Mouse (Mus musculus) hindbrain, postnatal 0 days (tissue): ENCODE results near the gene Sema3a. TPM values are rescaled to one million over a fixed set of nuclear protein-coding genes. Genes with fewer than 3 reads are reported as not detected.

Experiments used
- ATAC-seq: fragments of 200-750 bp; cut with Nextera tagmentation; 2 replicates; pipeline ENCODE4 v1.8.0; 2017; ENCODE audit warnings: mild to moderate bottlenecking, moderate TSS enrichment, moderate library complexity
- DNase-seq: peaks from one replicate; pipeline ENCODE4 v3.0.0-alpha.2; 2015; ENCODE audit warnings: low spot score
- H3K27ac ChIP-seq: fragments of 300-500 bp; sonication (generic); 2 replicates; pipeline ENCODE4 v1.5.1; 2014; ENCODE audit warnings: mild to moderate bottlenecking
- H3K27me3 ChIP-seq: fragments of 300-500 bp; sonication (generic); 2 replicates; pipeline ENCODE4 v1.6.1; 2014; ENCODE audit warnings: low read length, mixed read lengths; ENCODE audit not compliant: insufficient read depth
- H3K36me3 ChIP-seq: fragments of 300-500 bp; sonication (generic); 2 replicates; pipeline ENCODE4 v1.6.1; 2014; ENCODE audit warnings: low read length, mixed read lengths; ENCODE audit not compliant: insufficient read depth
- H3K4me1 ChIP-seq: fragments of 300-500 bp; sonication (generic); 2 replicates; pipeline ENCODE4 v1.6.1; 2014; ENCODE audit warnings: antibody characterized with exemption, low read length, mixed read lengths; ENCODE audit not compliant: insufficient read depth
- H3K4me2 ChIP-seq: fragments of 300-500 bp; sonication (generic); 2 replicates; pipeline ENCODE4 v1.6.1; 2014; ENCODE audit warnings: low read depth, mild to moderate bottlenecking, low read length, moderate library complexity, mixed read lengths
- H3K4me3 ChIP-seq: fragments of 300-500 bp; sonication (generic); 2 replicates; pipeline ENCODE4 v1.5.1; 2014; ENCODE audit warnings: low read length
- H3K9ac ChIP-seq: fragments of 300-500 bp; sonication (generic); replicated peaks from 2 replicates; pipeline ENCODE4 v1.6.1; 2014; ENCODE audit warnings: mild to moderate bottlenecking, low read length, moderate library complexity, mixed read lengths
- H3K9me3 ChIP-seq: fragments of 300-500 bp; sonication (generic); 2 replicates; pipeline ENCODE4 v1.6.1; 2016; ENCODE audit warnings: low read length, mixed read lengths
- CTCF ChIP-seq: IDR thresholded peaks from 2 replicates; pipeline ENCODE4 v1.5.1; 2016; ENCODE audit warnings: antibody characterized with exemption, control low read depth, low read depth
- WGBS: fragments of 180-500 bp; shearing (Covaris S2); extraction: QIAGEN DNeasy Blood & Tissue Kit; methylation state at CpG from one replicate; pipeline ENCODE4 v1.1.7; 2014; 5-methylcytosine and 5-hydroxymethylcytosine counted together
- polyA plus RNA-seq: library from polyadenylated mRNA; unstranded; fragments of >200 nt; fragmentation: Nextera tagmentation; extraction: Ambion mirVana; gene quantifications from 2 replicates; pipeline ENCODE4 v1.2.1, GENCODE M21; 2015
- total RNA-seq: library from RNA; depleted of rRNA; stranded (reverse); fragments of >200 nt; gene quantifications from 2 replicates; pipeline ENCODE4 v1.2.3, GENCODE M21; 2014

Gene Sema3a
- total and polyA plus RNA-seq, 2 experiments from 2014 or later, result 16.3 to 32.3 TPM

- WGBS, result 86% methylated on average over 1 of the region's 1 CpGs
- no peak for ATAC-seq
Measured at GRCm38 (mm10) chr5:13352995-13353394, 227.8 kb downstream of the Sema3a start.

GRCm38 (mm10) chr5:13353539-13353938, 228.3 kb downstream of the Sema3a start:
- no peak overlapping the region for H3K4me2 ChIP-seq
- no peaks in the 10 kb centered on the region for H3K27me3 ChIP-seq
- no peak overlapping the region for H3K9ac ChIP-seq
- H3K27ac ChIP-seq, result no peak overlapping the region
- DNase-seq (no peak), ATAC-seq (no peak)
- no peak for TF ChIP-seq CTCF
- no peak overlapping the region for H3K4me3 ChIP-seq
- 83% methylated on average over 1 of the region's 1 CpGs for WGBS
- H3K9me3 ChIP-seq, result no peaks in the 10 kb centered on the region
- H3K4me1 ChIP-seq, result no peaks in the 10 kb centered on the region
- H3K36me3 ChIP-seq, result no peaks in the 10 kb centered on the region

More at GRCm38 (mm10) chr5:13352995-13353394, 227.8 kb downstream of the Sema3a start:
- Histone ChIP-seq H3K27ac (no peak overlapping the region), H3K4me3 (no peak overlapping the region), H3K4me2 (no peak overlapping the region), H3K27me3 (no peaks in the 10 kb centered on the region), H3K9ac (no peak overlapping the region), H3K4me1 (no peaks in the 10 kb centered on the region), H3K36me3 (no peaks in the 10 kb centered on the region), H3K9me3 (no peaks in the 10 kb centered on the region)
- no peak for DNase-seq
- no peak for TF ChIP-seq CTCF

- WGBS, result 96% methylated on average over 1 of the region's 1 CpGs
- no peak overlapping the region for H3K9ac ChIP-seq
- DNase-seq (no peak), ATAC-seq (no peak)
- no peak overlapping the region for H3K4me3 ChIP-seq
- H3K36me3 ChIP-seq, result no peaks in the 10 kb centered on the region
- no peak overlapping the region for H3K27ac ChIP-seq
- H3K27me3 ChIP-seq, result no peaks in the 10 kb centered on the region
- no peaks in the 10 kb centered on the region for H3K4me1 ChIP-seq
- no peak overlapping the region for H3K4me2 ChIP-seq
- no peaks in the 10 kb centered on the region for H3K9me3 ChIP-seq
- no peak for TF ChIP-seq CTCF
Measured at GRCm38 (mm10) chr5:13354913-13355312, 229.7 kb downstream of the Sema3a start.

- Histone ChIP-seq H3K9ac (no peak overlapping the region), H3K27ac (no peak overlapping the region), H3K4me3 (no peak overlapping the region), H3K4me2 (no peak overlapping the region), H3K36me3 (no peaks in the 10 kb centered on the region), H3K9me3 (no peaks in the 10 kb centered on the region), H3K27me3 (no peaks in the 10 kb centered on the region), H3K4me1 (no peaks in the 10 kb centered on the region)
- 71% methylated on average over 4 of the region's 4 CpGs for WGBS
- DNase-seq (no peak), ATAC-seq (no peak)
- no peak for TF ChIP-seq CTCF
Measured at GRCm38 (mm10) chr5:13358770-13359169, 233.6 kb downstream of the Sema3a start.

GRCm38 (mm10) chr5:13360711-13361110, 235.5 kb downstream of the Sema3a start:
- no peak for ATAC-seq
- Histone ChIP-seq H3K27me3 (no peaks in the 10 kb centered on the region), H3K9me3 (no peaks in the 10 kb centered on the region), H3K36me3 (no peaks in the 10 kb centered on the region), H3K27ac (no peak overlapping the region), H3K9ac (no peak overlapping the region), H3K4me1 (no peaks in the 10 kb centered on the region), H3K4me2 (no peak overlapping the region), H3K4me3 (no peak overlapping the region)
- TF ChIP-seq CTCF, result no peak
- WGBS, result 61% methylated on average over 3 of the region's 3 CpGs
- no peak for DNase-seq

- H3K9ac ChIP-seq, result no peak overlapping the region
- H3K27me3 ChIP-seq, result no peaks in the 10 kb centered on the region
- no peaks in the 10 kb centered on the region for H3K9me3 ChIP-seq
- ATAC-seq (no peak), DNase-seq (no peak)
- H3K4me3 ChIP-seq, result no peak overlapping the region
- no peaks in the 10 kb centered on the region for H3K36me3 ChIP-seq
- no peaks in the 10 kb centered on the region for H3K4me1 ChIP-seq
- WGBS, result 92% methylated on average over 2 of the region's 2 CpGs
- no peak overlapping the region for H3K4me2 ChIP-seq
- no peak for TF ChIP-seq CTCF
- H3K27ac ChIP-seq, result no peak overlapping the region
Measured at GRCm38 (mm10) chr5:13365108-13365507, 239.9 kb downstream of the Sema3a start.

GRCm38 (mm10) chr5:13379223-13379622, 254.0 kb downstream of the Sema3a start:
- Histone ChIP-seq H3K4me3 (no peak overlapping the region), H3K9me3 (no peaks in the 10 kb centered on the region), H3K4me2 (no peak overlapping the region), H3K27me3 (no peaks in the 10 kb centered on the region), H3K4me1 (no peaks in the 10 kb centered on the region), H3K27ac (no peak overlapping the region), H3K9ac (no peak overlapping the region), H3K36me3 (no peaks in the 10 kb centered on the region)
- no peak for TF ChIP-seq CTCF
- peak; percentile 9 for DNase-seq
- WGBS, result 54% methylated on average over 4 of the region's 4 CpGs
- no peak for ATAC-seq
